23 mouse cellular contexts compared by ENCODE assay signal in the genomic region with DNA sequence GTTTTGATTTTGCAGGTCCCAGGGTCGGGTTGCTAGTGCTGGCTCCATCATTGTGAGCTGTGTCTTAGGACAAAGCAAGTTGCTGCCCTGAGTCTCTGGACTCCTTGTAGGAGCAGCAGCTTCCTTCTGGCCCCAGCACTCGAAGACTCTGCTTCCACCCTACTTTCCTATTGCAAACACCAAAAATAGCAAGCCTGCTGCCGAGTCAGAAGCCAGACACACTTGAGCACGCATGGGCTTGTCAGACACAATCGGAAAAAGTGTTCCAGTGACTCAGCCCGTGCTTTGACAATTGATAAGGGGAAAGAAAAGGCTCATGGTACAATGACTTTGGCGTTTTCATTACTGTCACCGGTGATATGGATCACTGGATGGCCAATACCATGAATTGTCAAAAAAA. TPM values are rescaled to one million over a fixed set of nuclear protein-coding genes. Genes with fewer than 3 reads are reported as not detected.
A peak's percentile ranks its signal among the peaks of the same experiment; 100 is the strongest.
DNase-seq lines count a peak whose midpoint lies in the region; ATAC-seq lines count a peak whose summit lies in the region.
"Had no signal": no experiment of that assay in that cellular context is flagged by ENCODE, and none has a peak within 500 bp of the region (broad histone marks: within the 10 kb centered on the region; RNA-seq: fewer than 3 reads in every experiment).

No protein-coding gene starts in this region.

- H3K36me3 ChIP-seq in heart, embryonic 10.5 days: no peaks in the 10 kb centered on the region
- no peaks in the 10 kb centered on the region for H3K36me3 ChIP-seq in midbrain, embryonic 11.5 days (ENCODE audit: control insufficient read depth, insufficient read depth, low read length)
- H3K36me3 ChIP-seq in midbrain, embryonic 10.5 days: no peaks in the 10 kb centered on the region
- H3K36me3 ChIP-seq: embryonic facial prominence, embryonic 12.5 days; G1E had no signal

- H3K9ac ChIP-seq in midbrain, embryonic 11.5 days (ENCODE audit: low read length): no peak overlapping the region
- H3K9ac ChIP-seq: embryonic facial prominence, embryonic 12.5 days; forebrain, embryonic 12.5 days; forebrain, postnatal 0 days; hindbrain, embryonic 14.5 days had no signal

- intact Hi-C loops in heart, postnatal 25 days (cut with DNase I): no loop called here

- H3K4me1 ChIP-seq in heart, embryonic 10.5 days: peaks cover 11% of the 10 kb centered on the region
- no peaks in the 10 kb centered on the region for H3K4me1 ChIP-seq in midbrain, embryonic 11.5 days (ENCODE audit: control insufficient read depth, insufficient read depth, low read length)
- H3K4me1 ChIP-seq in midbrain, embryonic 10.5 days: no peaks in the 10 kb centered on the region

- DNase-seq in heart, embryonic 10.5 days (ENCODE audit: low spot score): no peak
- DNase-seq in heart, postnatal 25 days (ENCODE audit: low spot score): no peak
- DNase-seq in midbrain, embryonic 11.5 days (ENCODE audit: low spot score, missing footprints): peak; percentile 60
- DNase-seq in midbrain, embryonic 10.5 days (ENCODE audit: low spot score): no peak
- peak; percentile 12 for DNase-seq in urinary bladder, postnatal 25 days (ENCODE audit: low spot score)
- no peak for DNase-seq in urinary bladder, postnatal 4 days (ENCODE audit: low spot score in 2 of 2)
- peak; percentile 28 to 38 for DNase-seq in urinary bladder, postnatal 36 days (ENCODE audit: low spot score in 2 of 2)
- no peak for DNase-seq in right cerebral cortex, adult 18-20 months
- DNase-seq: adrenal gland, postnatal 10 days; cerebellum, adult 11-12 months; cerebellum, adult 9-10 months; cerebellum, postnatal 25 days; forebrain, postnatal 0 days; gastrocnemius, postnatal 36 days had no signal

- H3K27me3 ChIP-seq in heart, embryonic 10.5 days (ENCODE audit: insufficient read depth, poor library complexity, severe bottlenecking): 0 out of 2 replicates have a peak, but pooled peaks cover 3% of the 10 kb centered on the region
- no peaks in the 10 kb centered on the region for H3K27me3 ChIP-seq in midbrain, embryonic 11.5 days (ENCODE audit: control insufficient read depth, insufficient read depth, low read length)
- H3K27me3 ChIP-seq in midbrain, embryonic 10.5 days (ENCODE audit: low read depth, poor library complexity, severe bottlenecking): no peaks in the 10 kb centered on the region
- H3K27me3 ChIP-seq: embryonic facial prominence, embryonic 12.5 days; forebrain, embryonic 12.5 days had no signal

- H3K4me3 ChIP-seq in heart, embryonic 10.5 days: no peak overlapping the region
- no peak overlapping the region for H3K4me3 ChIP-seq in midbrain, embryonic 11.5 days (ENCODE audit: low read depth, low read length)
- no peak overlapping the region for H3K4me3 ChIP-seq in midbrain, embryonic 10.5 days
- H3K4me3 ChIP-seq: embryonic facial prominence, embryonic 12.5 days; forebrain, embryonic 12.5 days had no signal

- no peak for ATAC-seq in midbrain, embryonic 11.5 days (ENCODE audit: low FRiP score)
- ATAC-seq: forebrain, postnatal 0 days; intestine, embryonic 16.5 days had no signal

- peak overlapping the region; percentile 70; the same call in 1 of the 2 replicates for H3K27ac ChIP-seq in heart, embryonic 10.5 days
- H3K27ac ChIP-seq in midbrain, embryonic 11.5 days (ENCODE audit: low read depth, low read length): no peak overlapping the region
- H3K27ac ChIP-seq in midbrain, embryonic 10.5 days (replicated peaks): no peak overlapping the region
- H3K27ac ChIP-seq: embryonic facial prominence, embryonic 12.5 days; forebrain, embryonic 12.5 days; hindbrain, embryonic 14.5 days had no signal

- 31% methylated on average over 8 of the region's 8 CpGs for WGBS in heart, embryonic 10.5 days
- WGBS in midbrain, embryonic 11.5 days: 77% methylated on average over 8 of the region's 8 CpGs
- WGBS in midbrain, embryonic 10.5 days: 88% methylated on average over 8 of the region's 8 CpGs

- H3K4me2 ChIP-seq in midbrain, embryonic 11.5 days: no peak overlapping the region
- H3K4me2 ChIP-seq: embryonic facial prominence, embryonic 12.5 days; forebrain, embryonic 12.5 days; hindbrain, embryonic 14.5 days had no signal

- H3K9me3 ChIP-seq in heart, embryonic 10.5 days: no peaks in the 10 kb centered on the region
- no peaks in the 10 kb centered on the region for H3K9me3 ChIP-seq in midbrain, embryonic 11.5 days (ENCODE audit: control insufficient read depth, low read length)
- H3K9me3 ChIP-seq in midbrain, embryonic 10.5 days (replicated peaks): no peaks in the 10 kb centered on the region
- H3K9me3 ChIP-seq: embryonic facial prominence, embryonic 12.5 days; forebrain, embryonic 12.5 days had no signal

RNA-seq across cellular contexts. Expression of gene C8b, which starts 36.9 kb away (rescaled TPM):
- 0.31 TPM in 1 of 2 replicates, not detected in the other for polyA plus RNA-seq in heart, embryonic 10.5 days (2016; fragmentation: Nextera tagmentation; extraction: Ambion mirVana)
- not detected for total RNA-seq in heart, postnatal 25 days (2021)
- not detected in 2 replicates for polyA plus RNA-seq in midbrain, embryonic 11.5 days (2014; fragmentation: Nextera tagmentation; extraction: Ambion mirVana)
- 0.12 TPM in 1 of 2 replicates, not detected in the other for polyA plus RNA-seq in midbrain, embryonic 10.5 days (2016; fragmentation: Nextera tagmentation; extraction: Ambion mirVana)
- total RNA-seq: gastrocnemius, adult 8-10 months; gastrocnemius, postnatal 36 days; heart, adult 8-10 months; hematopoietic stem cell, adult 5-6 weeks had no signal
- polyA plus RNA-seq: forebrain, embryonic 12.5 days; G1E; heart, postnatal 0 days had no signal

Comparison
In these comparisons a context has a peak if more than half of its experiments do, and no peak if none do; other contexts are left out.
1. DNase-seq: peak in midbrain, embryonic 11.5 days (single experiment), urinary bladder, postnatal 25 days (single experiment) and urinary bladder, postnatal 36 days (2 of 2); none in heart, embryonic 10.5 days (single experiment), heart, postnatal 25 days (single experiment), midbrain, embryonic 10.5 days (single experiment), urinary bladder, postnatal 4 days (0 of 2) and right cerebral cortex, adult 18-20 months (single experiment).